ENCODE assay signal across 9 mouse cellular contexts in the genomic region with DNA sequence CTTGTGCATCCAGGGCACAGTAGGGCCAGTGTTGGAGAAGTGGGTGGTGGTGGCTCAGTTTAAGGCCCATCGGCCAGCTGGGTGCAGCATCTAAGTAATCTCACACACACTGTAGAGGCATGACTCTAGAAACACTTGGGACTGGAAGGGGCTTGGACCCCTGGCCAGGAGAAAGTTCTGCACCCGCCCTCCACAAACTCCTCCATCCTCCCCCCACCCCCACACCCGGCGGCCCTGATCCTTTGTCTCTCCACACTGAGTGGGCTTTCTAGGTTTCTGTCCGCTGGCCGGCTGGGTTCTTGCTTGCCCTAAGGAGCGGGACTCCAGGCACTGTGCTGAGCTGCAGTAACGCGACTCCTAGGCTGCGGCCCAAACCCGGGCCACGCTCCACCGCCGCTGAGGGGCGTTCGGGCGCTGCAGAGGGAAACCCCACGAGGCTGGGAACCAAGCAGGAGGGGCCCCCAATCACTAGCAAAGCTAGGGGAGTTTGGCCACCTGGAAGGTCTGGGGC. TPM values are rescaled to one million over a fixed set of nuclear protein-coding genes. Genes with fewer than 3 reads are reported as not detected.
A peak's percentile ranks its signal among the peaks of the same experiment; 100 is the strongest.
DNase-seq lines count a peak whose midpoint lies in the region; ATAC-seq lines count a peak whose summit lies in the region.
"Had no signal": no experiment of that assay in that cellular context is flagged by ENCODE, and none has a peak within 500 bp of the region (broad histone marks: within the 10 kb centered on the region; RNA-seq: fewer than 3 reads in every experiment).

No protein-coding gene starts in this region.

- WGBS in liver, embryonic 11.5 days = 1% methylated on average over 18 of the region's 18 CpGs
- 1% methylated on average over 18 of the region's 18 CpGs for WGBS in forebrain, embryonic 16.5 days
- 3% methylated on average over 18 of the region's 18 CpGs for WGBS in liver, embryonic 13.5 days (ENCODE audit: insufficient replicate concordance)

- no peak overlapping the region for H3K9ac ChIP-seq in liver, embryonic 11.5 days (ENCODE audit: low read depth, low read length)
- peak overlapping the region; percentile 59 for H3K9ac ChIP-seq in forebrain, embryonic 16.5 days (replicated peaks; ENCODE audit: low read depth, low read length)
- H3K9ac ChIP-seq in liver, embryonic 13.5 days = no peak overlapping the region
- H3K9ac ChIP-seq: liver, embryonic 14.5 days had no signal

- H3K36me3 ChIP-seq in liver, embryonic 11.5 days (ENCODE audit: control insufficient read depth, insufficient read depth, low read length) = no peaks in the 10 kb centered on the region
- no peaks in the 10 kb centered on the region for H3K36me3 ChIP-seq in forebrain, embryonic 16.5 days (ENCODE audit: control insufficient read depth, insufficient read depth)
- H3K36me3 ChIP-seq in liver, embryonic 13.5 days = no peaks in the 10 kb centered on the region

- peaks cover 95% of the 10 kb centered on the region for H3K27me3 ChIP-seq in liver, embryonic 11.5 days (replicated peaks; ENCODE audit: control insufficient read depth, insufficient read depth, low read length)
- H3K27me3 ChIP-seq in forebrain, embryonic 16.5 days (replicated peaks; ENCODE audit: control insufficient read depth, insufficient read depth, low read length) = peaks cover 23% of the 10 kb centered on the region
- H3K27me3 ChIP-seq in liver, embryonic 13.5 days = peaks cover 95% of the 10 kb centered on the region

- H3K9me3 ChIP-seq in liver, embryonic 11.5 days (ENCODE audit: control insufficient read depth, low read length) = no peaks in the 10 kb centered on the region
- no peaks in the 10 kb centered on the region for H3K9me3 ChIP-seq in forebrain, embryonic 16.5 days (ENCODE audit: control insufficient read depth, low read length)
- H3K9me3 ChIP-seq in liver, embryonic 13.5 days (replicated peaks) = no peaks in the 10 kb centered on the region

- peak; percentile 3 for DNase-seq in cerebellum, adult 11-12 months
- DNase-seq in liver, embryonic 11.5 days (ENCODE audit: low spot score) = peak; percentile 61
- no peak for DNase-seq in liver
- DNase-seq in liver, embryonic 13.5 days = no peak
- no peak for DNase-seq in adrenal gland, postnatal 25 days

- H3K4me2 ChIP-seq in liver, embryonic 11.5 days = no peak overlapping the region
- peak overlapping the region; percentile 68 for H3K4me2 ChIP-seq in forebrain, embryonic 16.5 days (ENCODE audit: low read length)
- H3K4me2 ChIP-seq in liver, embryonic 13.5 days = no peak overlapping the region

- no peak for ATAC-seq in cerebellum, adult (ENCODE audit: insufficient number of reproducible peaks, low FRiP score, low TSS enrichment)
- no peak for ATAC-seq in liver, embryonic 11.5 days (replicated peaks; ENCODE audit: low FRiP score)
- peak; percentile 34 for ATAC-seq in forebrain, embryonic 16.5 days
- ATAC-seq in liver, embryonic 13.5 days (ENCODE audit: low read depth) = 0 out of 2 replicates have a peak, but pooled peaks have one; percentile 15
- ATAC-seq in megakaryocyte-erythroid progenitor cell, adult 5-6 weeks (replicated peaks; ENCODE audit: low FRiP score, low TSS enrichment, poor library complexity, severe bottlenecking) = no peak

- H3K4me1 ChIP-seq in liver, embryonic 11.5 days (replicated peaks; ENCODE audit: control insufficient read depth, insufficient read depth, low read length) = peaks cover 7% of the 10 kb centered on the region; the same call in 1 of the 2 replicates
- peaks cover 42% of the 10 kb centered on the region for H3K4me1 ChIP-seq in forebrain, embryonic 16.5 days (replicated peaks; ENCODE audit: control insufficient read depth, insufficient read depth, low read length)
- peaks cover 38% of the 10 kb centered on the region for H3K4me1 ChIP-seq in liver, embryonic 13.5 days (replicated peaks)

- 0 out of 2 replicates have a peak overlapping the region, but pooled peaks have one; percentile 8 for H3K4me3 ChIP-seq in liver, embryonic 11.5 days (ENCODE audit: low read depth, low read length)
- peak overlapping the region; percentile 19 for H3K4me3 ChIP-seq in forebrain, embryonic 16.5 days (replicated peaks; ENCODE audit: low read length)
- H3K4me3 ChIP-seq in liver, embryonic 13.5 days (replicated peaks) = 0 out of 2 replicates have a peak overlapping the region, but pooled peaks have one; percentile 14

- no peak overlapping the region for H3K27ac ChIP-seq in liver, embryonic 11.5 days (ENCODE audit: low read depth, low read length)
- H3K27ac ChIP-seq in forebrain, embryonic 16.5 days (ENCODE audit: low read length) = peak overlapping the region; percentile 88
- H3K27ac ChIP-seq in liver, embryonic 13.5 days = no peak overlapping the region
- H3K27ac ChIP-seq: liver, embryonic 14.5 days had no signal

RNA-seq across cellular contexts. Expression of a gene that starts 1.7 kb away (rescaled TPM):
- polyA plus RNA-seq in liver, embryonic 11.5 days (2014; fragmentation: Nextera tagmentation; extraction: Ambion mirVana) = 0.08 TPM in 1 of 2 replicates, not detected in the other
- polyA plus RNA-seq in forebrain, embryonic 16.5 days (2015; fragmentation: Nextera tagmentation; extraction: Ambion mirVana) = 9.3 and 9.5 TPM in 2 replicates
- polyA plus RNA-seq in liver, embryonic 13.5 days (2015; fragmentation: Nextera tagmentation; extraction: Ambion mirVana) = not detected in 2 replicates
- total RNA-seq in megakaryocyte-erythroid progenitor cell, adult 5-6 weeks (2014; fragmentation: Nextera tagmentation) = not detected in 2 replicates
- total RNA-seq in megakaryocyte-erythroid progenitor cell, adult 5-6 weeks (2017) = not detected in 2 replicates
- not detected in 2 replicates for total RNA-seq in adrenal gland, postnatal 25 days (2021)
- polyA plus RNA-seq: liver, embryonic 14.5 days had no signal

Comparison
In these comparisons a context has a peak if more than half of its experiments do, and no peak if none do; other contexts are left out.
1. DNase-seq: peak in cerebellum, adult 11-12 months (single experiment) and liver, embryonic 11.5 days (single experiment); none in liver (single experiment), liver, embryonic 13.5 days (single experiment) and adrenal gland, postnatal 25 days (single experiment).
2. ATAC-seq: peak in forebrain, embryonic 16.5 days (single experiment) and liver, embryonic 13.5 days (single experiment); none in cerebellum, adult (single experiment), liver, embryonic 11.5 days (single experiment) and megakaryocyte-erythroid progenitor cell, adult 5-6 weeks (single experiment).
3. Peak in every context shown above with its lines, with median percentiles within 50 percentile points of each other: H3K4me3 ChIP-seq.